In genomic region chr4:156203001-156203412, GRCm38 (mm10) we compare ENCODE assay signal across 8 mouse cellular contexts. TPM values are rescaled to one million over a fixed set of nuclear protein-coding genes. Genes with fewer than 3 reads are reported as not detected.
DNase-seq lines count a peak whose midpoint lies in the region; ATAC-seq and TF ChIP-seq lines count a peak whose summit lies in the region.

AW011738 (plus strand) TSS chr4:156203304.

- TF ChIP-seq CTCF in liver, adult 2 months (IDR thresholded peaks at IDR 0.05; ENCODE audit: low read depth, low read length): no peak

- peaks cover 13% of the 10 kb centered on the region; the same call in 1 of the 2 replicates for H3K27me3 ChIP-seq in intestine, embryonic 15.5 days (replicated peaks)
- H3K27me3 ChIP-seq in liver, adult 2 months (ENCODE audit: control insufficient read depth, insufficient read depth, low read length): no peaks in the 10 kb centered on the region
- H3K27me3 ChIP-seq in midbrain, embryonic 16.5 days (ENCODE audit: control insufficient read depth, insufficient read depth, low read depth, low read length): peaks cover 2% of the 10 kb centered on the region; the same call in 1 of the 2 replicates
- no peaks in the 10 kb centered on the region; the same call in 1 of the 2 replicates for H3K27me3 ChIP-seq in stomach, embryonic 14.5 days (ENCODE audit: control insufficient read depth, insufficient read depth, low read length)

- peak within 1 kb of the TSS; percentile 94 for H3K4me2 ChIP-seq in intestine, embryonic 15.5 days (replicated peaks)
- H3K4me2 ChIP-seq in midbrain, embryonic 16.5 days (ENCODE audit: low read length): peak within 1 kb of the TSS; percentile 96
- H3K4me2 ChIP-seq in stomach, embryonic 14.5 days (replicated peaks; ENCODE audit: low read depth, low read length): peak within 1 kb of the TSS; percentile 93

- peaks cover 5% of the 10 kb centered on the region; the same call in 1 of the 2 replicates for H3K79me2 ChIP-seq in liver, adult 2 months (ENCODE audit: control insufficient read depth, insufficient read depth, low read length)

- H3K36me3 ChIP-seq in intestine, embryonic 15.5 days: no peaks in the 10 kb centered on the region
- no peaks in the 10 kb centered on the region for H3K36me3 ChIP-seq in liver, adult 2 months (ENCODE audit: control insufficient read depth, insufficient read depth, low read length)
- H3K36me3 ChIP-seq in midbrain, embryonic 16.5 days (ENCODE audit: control insufficient read depth, insufficient read depth, low read length): no peaks in the 10 kb centered on the region
- H3K36me3 ChIP-seq in stomach, embryonic 14.5 days (ENCODE audit: control insufficient read depth, insufficient read depth, low read length): no peaks in the 10 kb centered on the region

- peak within 1 kb of the TSS; percentile 45; the same call in 1 of the 2 replicates for H3K27ac ChIP-seq in intestine, embryonic 15.5 days
- H3K27ac ChIP-seq in liver, adult 2 months (replicated peaks; ENCODE audit: insufficient read depth, low read depth, low read length): peak within 1 kb of the TSS; percentile 81
- H3K27ac ChIP-seq in midbrain, embryonic 16.5 days (ENCODE audit: low read length): peak within 1 kb of the TSS; percentile 75
- H3K27ac ChIP-seq in stomach, embryonic 14.5 days (ENCODE audit: low read length): peak within 1 kb of the TSS; percentile 44

- peak; percentile 75 for ATAC-seq in granulocyte monocyte progenitor cell, adult 5-6 weeks (replicated peaks; ENCODE audit: poor library complexity, severe bottlenecking)
- ATAC-seq in intestine, embryonic 15.5 days: peak; percentile 77
- peak; percentile 61 for ATAC-seq in midbrain, embryonic 16.5 days
- ATAC-seq in stomach, embryonic 14.5 days (ENCODE audit: insufficient number of reproducible peaks, insufficient read depth, low FRiP score, low read depth): peak; percentile 85

- peak within 1 kb of the TSS; percentile 46 for H3K9ac ChIP-seq in intestine, embryonic 15.5 days
- H3K9ac ChIP-seq in liver, adult 2 months (ENCODE audit: low read depth, low read length): peak within 1 kb of the TSS; percentile 91
- peak within 1 kb of the TSS; percentile 69 for H3K9ac ChIP-seq in midbrain, embryonic 16.5 days (ENCODE audit: low read depth, low read length)
- peak within 1 kb of the TSS; percentile 58 for H3K9ac ChIP-seq in stomach, embryonic 14.5 days (replicated peaks; ENCODE audit: low read depth, low read length)

- DNase-seq in B cell, adult 2 months: peak; percentile 52 to 59
- DNase-seq in adrenal gland, adult 18-20 months (ENCODE audit: low spot score in 2 of 2): peak; percentile 50 to 65
- peak; percentile 88 for DNase-seq in embryo, embryonic 11 days
- peak; percentile 69 for DNase-seq in liver, adult 2 months (ENCODE audit: extremely low read depth, low read depth, low spot score)

- peak; percentile 73; the same call in 1 of the 2 replicates for TF ChIP-seq POLR2A in liver, adult 2 months (IDR thresholded peaks at IDR 0.05; ENCODE audit: extremely low read depth, insufficient read depth, low read length)

- under 1% methylated on average over 37 of the region's 39 CpGs for WGBS in intestine, embryonic 15.5 days
- under 1% methylated on average over 37 of the region's 39 CpGs for WGBS in liver, adult 2 months
- WGBS in midbrain, embryonic 16.5 days: under 1% methylated on average over 31 of the region's 39 CpGs
- WGBS in stomach, embryonic 14.5 days: 1% methylated on average over 35 of the region's 39 CpGs

- no peaks in the 10 kb centered on the region for H3K9me3 ChIP-seq in intestine, embryonic 15.5 days
- H3K9me3 ChIP-seq in midbrain, embryonic 16.5 days (replicated peaks; ENCODE audit: control insufficient read depth, low read length, poor library complexity, severe bottlenecking): no peaks in the 10 kb centered on the region
- no peaks in the 10 kb centered on the region for H3K9me3 ChIP-seq in stomach, embryonic 14.5 days (ENCODE audit: control insufficient read depth, low read depth, low read length)

- peak within 1 kb of the TSS; percentile 54 for H3K4me3 ChIP-seq in intestine, embryonic 15.5 days (replicated peaks)
- peak within 1 kb of the TSS; percentile 90 for H3K4me3 ChIP-seq in liver, adult 2 months (ENCODE audit: insufficient read depth, low read depth, low read length)
- H3K4me3 ChIP-seq in midbrain, embryonic 16.5 days (ENCODE audit: low read depth, low read length): peak within 1 kb of the TSS; percentile 57
- H3K4me3 ChIP-seq in stomach, embryonic 14.5 days (ENCODE audit: low read depth, low read length): peak within 1 kb of the TSS; percentile 54

- no peaks in the 10 kb centered on the region; the same call in 1 of the 2 replicates for H3K4me1 ChIP-seq in intestine, embryonic 15.5 days (replicated peaks)
- H3K4me1 ChIP-seq in liver, adult 2 months (ENCODE audit: control insufficient read depth, insufficient read depth, low read length): peaks cover 17% of the 10 kb centered on the region
- peaks cover 15% of the 10 kb centered on the region for H3K4me1 ChIP-seq in midbrain, embryonic 16.5 days (ENCODE audit: control insufficient read depth, insufficient read depth, low read length)
- peaks cover 10% of the 10 kb centered on the region; the same call in 1 of the 2 replicates for H3K4me1 ChIP-seq in stomach, embryonic 14.5 days (ENCODE audit: control insufficient read depth, insufficient read depth, low read length)

RNA-seq across cellular contexts. Expression of gene AW011738, which starts in this region (rescaled TPM):
- 1 to 10 TPM; 3.3 to 4.7 TPM for total RNA-seq in adrenal gland, adult 18-20 months (2021)
- 1.5 and 2.1 TPM in 2 replicates for total RNA-seq in granulocyte monocyte progenitor cell, adult 5-6 weeks (2014; fragmentation: Nextera tagmentation)
- total RNA-seq in granulocyte monocyte progenitor cell, adult 5-6 weeks (2017): 0.26 and 0.43 TPM in 2 replicates
- polyA plus RNA-seq in intestine, embryonic 15.5 days (2015; fragmentation: Nextera tagmentation; extraction: Ambion mirVana): 2.1 and 2.2 TPM in 2 replicates
- 2.5 and 3.0 TPM in 2 replicates for total RNA-seq in liver, adult 2 months (2014; rRNA removed)
- polyA plus RNA-seq in liver, adult 2 months (2012; rRNA removed): 1.7 and 3.7 TPM in 2 replicates
- polyA plus RNA-seq in midbrain, embryonic 16.5 days (2015; fragmentation: Nextera tagmentation; extraction: Ambion mirVana): 3.7 and 4.2 TPM in 2 replicates
- 0.41 and 0.82 TPM in 2 replicates for polyA plus RNA-seq in stomach, embryonic 14.5 days (2014; fragmentation: Nextera tagmentation; extraction: Ambion mirVana)

Comparison
In these comparisons a context has a peak if more than half of its experiments do, and no peak if none do; other contexts are left out.
1. Peak in every context shown above with its lines: DNase-seq, ATAC-seq, H3K4me3 ChIP-seq and H3K27ac ChIP-seq.
2. Peak in ATAC-seq, H3K4me3 ChIP-seq, H3K27ac ChIP-seq, H3K9ac ChIP-seq and H3K4me2 ChIP-seq in stomach, embryonic 14.5 days; RNA of the gene not detected or under 1 TPM.